Mouse (Mus musculus) cerebellum, postnatal 36 days (tissue): ENCODE data around the gene Vmn1r84.

Experiments used
- DNase-seq, 2 experiments: peaks; one replicate each; pipeline ENCODE4 v3.0.0; 2021 to 2022; ENCODE audit warnings: mixed read lengths in 2 of 2

Vmn1r84 gene

DNA sequence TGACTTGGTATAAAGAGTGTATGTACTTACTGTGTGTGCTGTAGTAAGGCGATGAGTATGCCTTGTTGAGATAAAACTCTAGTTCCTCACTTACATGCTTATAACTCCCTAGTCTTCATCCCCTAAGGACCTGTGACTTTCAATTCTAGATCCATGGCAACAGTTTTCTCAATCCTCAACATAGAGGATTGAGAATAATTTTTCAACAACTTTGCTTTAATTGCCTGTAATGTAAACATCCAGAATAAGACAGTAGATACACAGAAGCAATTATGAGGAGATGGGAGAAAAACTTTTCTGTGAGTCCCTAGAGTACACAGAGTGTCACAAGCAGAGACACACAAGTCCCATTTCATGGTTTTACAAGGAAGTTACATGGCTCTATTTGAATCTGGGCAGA lies at the start of gene Vmn1r84:
TSS of gene Vmn1r84 (minus strand) at position 101 of the 400 bp plus-strand sequence.
- no peak for DNase-seq

GRCm38 (mm10) chr7:12329381-12329780 lies 39.7 kb downstream of the Vmn1r84 start, which contains the start of gene Vmn1r83:
Vmn1r83 (minus strand) TSS chr7:12329481.
- DNase-seq, result no peak
